Mouse (Mus musculus): ENCODE results near the gene Ptk6.

Gene Ptk6

DNA sequence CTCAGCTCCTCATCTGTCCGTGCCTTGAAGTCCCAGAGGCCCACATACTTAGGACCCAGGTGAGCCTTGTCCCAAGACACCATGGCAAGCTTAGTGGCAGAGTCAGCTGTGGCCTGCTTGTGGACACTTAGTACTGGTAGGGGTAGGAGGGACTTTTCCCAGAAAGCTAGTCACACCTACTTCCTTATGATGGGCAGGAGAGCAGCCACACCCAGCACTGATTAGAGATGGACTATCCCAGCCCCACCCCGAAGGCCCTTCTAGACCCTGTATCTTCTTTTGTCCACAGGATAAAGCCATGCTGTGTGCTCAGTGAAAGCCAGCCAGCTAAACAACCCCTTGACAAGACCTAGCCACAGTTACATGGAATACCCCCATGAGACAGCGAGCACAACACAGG, at the start of gene Ptk6:
Gene Ptk6 (minus strand): TSS at position 368 of the 400 bp plus-strand sequence.
- in situ Hi-C loops (cut with MboI; ENCODE audit: unreplicated experiment in 2 of 2): no loop called here

GRCm38 (mm10) chr2:181251841-181252240, 49.3 kb upstream of the Ptk6 start:
- in situ Hi-C loops (cut with MboI; ENCODE audit: unreplicated experiment in 2 of 2): no loop called here

- in situ Hi-C loops (cut with MboI; ENCODE audit: unreplicated experiment in 2 of 2): no loop called here
These were observed 46.6 kb upstream of the Ptk6 start for GRCm38 (mm10) chr2:181249217-181249616.

DNA sequence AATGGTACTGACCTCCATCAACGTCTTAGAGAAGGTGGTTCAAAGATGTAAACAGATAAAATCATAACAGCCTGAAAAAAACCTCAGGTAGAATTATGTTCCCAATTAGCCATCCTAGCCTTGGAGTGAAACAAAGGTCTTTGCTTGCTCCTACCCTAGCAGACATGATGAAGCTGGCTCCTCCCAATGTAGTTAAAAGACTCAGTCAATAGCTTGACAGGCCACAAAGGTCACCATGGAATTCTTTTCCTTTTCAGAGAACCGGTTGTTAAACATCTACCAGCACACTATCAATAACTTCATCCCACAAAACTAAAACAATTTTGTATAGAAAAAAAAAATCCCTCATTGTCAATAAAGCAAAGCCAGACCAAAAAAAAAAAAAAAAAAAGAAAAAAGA, 42.4 kb upstream of the Ptk6 start:
- in situ Hi-C loops (cut with MboI; ENCODE audit: unreplicated experiment in 2 of 2): no loop called here

DNA sequence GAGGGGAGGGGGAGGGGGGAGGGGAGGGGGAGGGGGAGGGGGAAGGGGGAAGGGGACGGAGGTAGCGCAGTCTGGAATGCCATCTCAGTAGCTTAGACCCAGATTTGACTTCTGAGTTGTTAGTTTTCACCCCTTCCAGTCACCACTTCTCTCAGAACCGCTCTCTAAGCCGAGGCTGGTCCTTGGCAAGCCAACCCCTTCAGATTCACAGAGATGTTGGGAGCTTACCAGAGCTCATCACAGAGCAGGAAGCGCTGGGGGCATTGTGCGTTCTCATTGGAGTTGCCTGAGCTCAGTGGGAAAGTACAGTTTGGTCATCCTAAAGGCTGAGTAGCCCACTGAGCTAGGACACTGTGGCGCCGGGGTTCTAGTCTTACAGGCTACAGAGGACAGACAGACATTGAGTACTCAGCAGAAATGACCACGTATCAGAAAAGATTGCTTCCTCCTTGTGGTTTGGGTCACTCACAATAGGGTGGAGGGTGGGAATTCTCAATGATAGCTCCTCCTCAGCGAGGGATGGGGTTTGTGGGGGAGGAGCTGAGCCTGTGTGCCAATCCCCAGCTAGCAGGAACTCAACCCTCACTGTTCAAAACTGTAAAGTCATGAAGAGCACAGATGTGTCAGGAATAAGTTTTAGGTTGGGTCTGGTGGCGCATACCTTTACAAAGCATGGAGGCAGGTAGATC, 41.3 kb upstream of the Ptk6 start:
- in situ Hi-C loops (cut with MboI; ENCODE audit: unreplicated experiment in 2 of 2): no loop called here

DNA sequence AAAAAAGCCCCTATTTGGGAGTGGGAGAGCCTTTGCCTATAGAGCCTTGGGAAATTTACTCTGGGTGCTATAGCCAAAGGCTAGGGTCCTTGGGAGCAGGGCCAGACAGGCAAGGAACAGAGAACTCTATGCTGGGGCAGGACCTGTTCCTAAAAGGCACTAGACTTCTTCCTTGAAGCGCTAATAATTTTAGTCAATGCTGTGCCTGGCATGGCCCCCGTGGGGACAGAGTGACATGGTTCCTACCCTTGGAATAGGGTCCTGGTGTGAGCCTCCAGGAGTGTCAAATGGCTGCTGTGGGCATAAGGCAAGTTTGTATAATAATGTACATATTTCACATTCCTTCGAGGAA, 39.7 kb upstream of the Ptk6 start:
- in situ Hi-C loops (cut with MboI; ENCODE audit: unreplicated experiment in 2 of 2): no loop called here

DNA sequence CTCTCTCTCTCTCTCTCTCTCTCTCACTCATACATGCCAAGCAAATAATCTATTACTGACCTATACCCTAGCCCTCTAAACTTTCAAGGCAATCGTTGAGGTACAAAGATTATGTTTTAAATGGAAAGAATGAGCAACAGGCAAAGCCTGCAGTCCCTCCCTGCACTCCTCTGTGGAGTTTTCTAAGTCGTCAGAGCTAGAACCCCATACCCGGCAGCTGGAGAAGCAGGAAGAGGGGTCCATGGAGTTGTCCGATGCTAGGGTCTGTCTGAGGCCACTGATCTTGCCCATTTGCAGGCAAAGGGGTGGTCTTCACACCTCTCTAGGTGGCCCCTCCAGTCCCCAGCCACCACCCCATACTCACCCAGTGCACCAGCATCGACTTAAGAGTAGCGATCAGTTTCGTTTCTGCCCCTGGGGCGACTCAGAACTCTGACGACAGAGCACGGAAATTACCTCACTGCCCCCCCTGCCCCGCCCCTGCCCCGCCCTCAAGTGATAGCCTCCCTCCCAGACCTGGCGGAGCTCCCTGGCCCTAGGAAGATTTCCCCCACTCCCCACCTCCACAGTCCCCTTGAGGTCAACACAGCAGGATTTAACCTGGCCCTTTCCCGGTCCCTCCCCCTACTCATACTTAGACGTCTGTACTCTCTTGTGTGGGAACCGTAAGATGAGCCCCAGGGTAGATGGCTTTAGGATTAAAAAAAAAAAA, 39.2 kb upstream of the Ptk6 start, which contains the start of gene Helz2:
Gene Helz2 (minus strand): TSS at position 426 of the 712 bp plus-strand sequence.
- in situ Hi-C loops (cut with MboI; ENCODE audit: unreplicated experiment in 2 of 2): no loop called here

DNA sequence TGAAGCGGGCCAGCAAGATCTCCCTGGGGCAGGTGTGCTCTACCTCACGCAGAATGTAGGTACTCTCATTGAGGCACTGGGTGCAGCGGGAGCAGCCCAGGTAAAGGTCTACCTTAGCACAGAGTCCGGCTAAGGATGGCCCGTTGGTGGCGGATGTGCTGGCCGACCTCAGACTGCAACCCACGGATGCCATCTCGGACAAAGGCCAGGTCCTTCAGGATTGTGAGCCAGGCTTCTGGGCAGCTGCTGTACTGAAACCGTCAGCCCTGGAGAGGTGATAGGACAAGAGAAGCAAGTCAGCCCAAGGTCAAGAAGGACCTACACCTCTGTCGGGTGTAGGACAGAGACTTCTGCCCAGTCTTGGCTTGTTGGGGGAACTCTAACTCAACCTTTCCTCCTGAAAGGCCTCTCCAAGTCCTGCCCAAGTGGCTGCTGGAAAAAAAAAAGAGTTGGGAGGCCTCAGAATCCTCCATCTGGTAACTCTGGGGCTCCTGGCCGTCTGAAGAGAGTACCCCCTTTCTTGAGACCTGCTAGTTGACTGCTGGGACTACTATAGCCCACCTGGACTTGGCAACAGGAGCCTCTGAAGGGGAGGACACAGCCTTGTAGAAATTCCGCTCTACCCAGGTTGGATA, 38.3 kb upstream of the Ptk6 start:
- in situ Hi-C loops (cut with MboI; ENCODE audit: unreplicated experiment in 2 of 2): no loop called here

- in situ Hi-C loops (cut with MboI; ENCODE audit: unreplicated experiment in 2 of 2): no loop called here
These were observed 36.7 kb upstream of the Ptk6 start for GRCm38 (mm10) chr2:181239261-181239660.

- in situ Hi-C loops (cut with MboI; ENCODE audit: unreplicated experiment in 2 of 2): no loop called here
These were observed 36.3 kb upstream of the Ptk6 start for GRCm38 (mm10) chr2:181238861-181239260.

DNA sequence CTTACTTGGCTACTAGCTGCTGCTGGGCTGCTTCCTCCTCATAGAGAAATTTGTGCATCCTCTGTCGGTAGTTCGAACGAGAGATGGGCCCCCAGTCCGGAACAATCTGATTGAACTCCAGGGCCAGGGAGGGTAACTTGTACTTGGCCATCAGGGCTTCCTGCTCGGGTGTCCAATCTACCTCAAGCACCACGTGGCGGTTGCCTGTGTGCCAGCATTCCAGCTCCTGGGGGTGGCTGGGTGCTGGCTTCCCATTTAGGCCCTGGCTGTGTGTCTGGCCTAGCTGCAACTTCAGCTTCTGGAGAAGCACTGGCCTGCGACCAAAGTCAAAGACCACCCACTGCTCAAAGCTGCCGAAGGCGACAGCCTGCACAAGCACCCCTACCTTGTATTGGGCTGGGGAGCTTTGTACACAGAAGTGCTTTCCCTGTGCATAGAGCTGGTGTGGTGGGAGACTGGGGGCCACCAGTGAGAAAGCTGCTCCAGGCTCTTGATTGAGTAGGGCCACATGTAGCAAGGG, 35.6 kb upstream of the Ptk6 start:
- in situ Hi-C loops (cut with MboI; ENCODE audit: unreplicated experiment in 2 of 2): no loop called here

DNA sequence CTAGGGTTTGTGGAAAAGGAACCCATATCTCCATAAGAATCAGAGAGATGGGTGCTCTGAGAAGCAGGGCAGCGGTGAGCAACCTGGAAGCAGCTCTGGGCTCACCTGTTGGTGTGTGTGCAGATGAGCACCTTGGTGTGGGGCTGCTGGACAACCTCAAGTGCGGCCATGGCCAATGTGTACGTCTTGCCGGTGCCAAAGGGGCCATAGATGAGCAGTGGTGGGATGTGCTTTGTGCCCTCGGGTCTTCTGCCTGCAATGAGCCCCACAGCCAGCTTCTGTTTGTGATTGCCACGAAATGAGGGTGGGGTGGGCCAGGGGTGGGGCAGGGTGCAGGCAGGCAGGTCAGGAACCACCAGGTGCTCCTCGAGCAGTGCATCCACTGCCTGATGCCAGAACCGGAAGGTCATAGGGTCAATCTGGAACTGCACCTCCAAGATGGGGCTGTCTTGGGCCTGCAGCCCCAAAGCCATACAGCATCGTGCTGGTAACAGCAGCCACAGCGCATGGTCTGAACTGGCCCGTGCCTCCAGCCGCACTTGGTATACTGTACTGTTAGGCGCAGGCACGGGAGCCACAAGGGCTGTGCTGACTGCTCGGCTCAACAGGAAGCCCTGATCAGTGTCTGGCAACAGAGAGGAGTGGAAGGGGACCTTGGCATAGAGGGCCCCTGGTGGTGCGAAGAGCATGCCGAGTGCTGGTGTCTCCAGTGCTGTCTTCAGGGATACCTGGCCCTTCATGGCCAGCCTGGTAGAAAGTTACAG, 34.8 kb upstream of the Ptk6 start:
- in situ Hi-C loops (cut with MboI; ENCODE audit: unreplicated experiment in 2 of 2): no loop called here

GRCm38 (mm10) chr2:181235681-181236566, 33.3 kb upstream of the Ptk6 start:
- in situ Hi-C loops (cut with MboI; ENCODE audit: unreplicated experiment in 2 of 2): no loop called here

GRCm38 (mm10) chr2:181234680-181235079, 32.1 kb upstream of the Ptk6 start:
- in situ Hi-C loops (cut with MboI; ENCODE audit: unreplicated experiment in 2 of 2): no loop called here

DNA sequence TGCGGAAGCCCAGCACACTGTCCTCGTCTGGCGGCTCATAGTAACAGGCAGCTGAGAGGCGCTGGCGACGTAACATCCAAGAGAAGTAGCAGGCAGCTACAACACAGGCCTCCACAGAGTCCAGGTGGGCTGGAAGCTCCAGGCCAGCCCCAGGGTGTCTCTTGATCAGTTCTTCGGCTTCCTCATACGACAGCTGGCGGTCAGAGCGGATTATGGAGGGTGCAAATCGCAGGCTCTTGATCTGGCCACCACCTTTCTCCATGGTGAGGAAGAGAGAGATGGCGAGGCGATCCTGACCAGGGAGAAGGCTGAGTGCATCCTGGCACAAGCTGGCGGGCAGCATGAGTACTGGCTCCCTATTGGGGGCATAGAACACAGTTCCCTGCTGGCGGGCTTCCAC, 30.9 kb upstream of the Ptk6 start:
- in situ Hi-C loops (cut with MboI; ENCODE audit: unreplicated experiment in 2 of 2): no loop called here

DNA sequence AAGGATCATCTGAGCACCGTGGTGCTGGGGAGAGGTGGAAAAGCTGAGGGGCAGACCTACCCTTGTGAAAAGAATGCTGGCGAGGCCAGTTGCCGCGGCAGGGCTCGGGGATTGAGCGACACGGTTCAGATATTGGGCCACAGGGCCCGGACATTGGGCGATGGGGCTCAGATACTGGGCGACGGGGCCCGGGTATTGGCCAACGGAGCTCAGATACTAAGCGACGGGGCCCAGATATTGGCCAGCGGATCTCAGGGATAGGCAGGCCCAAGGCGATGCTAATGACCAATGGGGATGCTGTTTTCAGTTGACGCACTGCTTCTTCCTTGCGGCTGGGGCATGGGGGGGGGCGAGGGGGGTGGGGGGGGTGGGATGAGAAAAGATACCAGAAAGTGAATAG, 28.6 kb upstream of the Ptk6 start:
- in situ Hi-C loops (cut with MboI; ENCODE audit: unreplicated experiment in 2 of 2): no loop called here

DNA sequence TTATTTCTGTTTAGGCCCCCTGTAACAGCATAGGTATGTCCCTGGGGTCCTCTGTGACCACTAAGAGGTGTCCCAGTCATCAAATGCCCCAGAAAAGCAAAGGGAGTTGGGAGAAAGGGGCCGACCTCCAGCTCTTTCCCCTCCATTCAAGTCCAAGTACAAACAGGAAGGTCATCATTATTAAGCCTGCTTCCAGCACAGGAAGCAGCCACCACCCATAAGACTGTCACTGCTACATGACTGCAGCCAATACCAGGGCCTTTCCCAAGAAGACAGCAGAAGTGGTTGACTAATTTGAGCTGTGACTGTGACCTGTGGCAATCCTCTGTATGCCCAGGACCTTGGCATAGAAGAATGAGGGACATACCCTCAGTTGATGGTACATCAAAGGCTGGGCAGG, 25.7 kb upstream of the Ptk6 start:
- in situ Hi-C loops (cut with MboI; ENCODE audit: unreplicated experiment in 2 of 2): no loop called here

- in situ Hi-C loops (cut with MboI; ENCODE audit: unreplicated experiment in 2 of 2): no loop called here
These were observed 24.5 kb upstream of the Ptk6 start for GRCm38 (mm10) chr2:181227122-181227521.

- in situ Hi-C loops (cut with MboI; ENCODE audit: unreplicated experiment in 2 of 2): no loop called here
These were observed 22.4 kb upstream of the Ptk6 start for GRCm38 (mm10) chr2:181224994-181225393.

- in situ Hi-C loops (cut with MboI; ENCODE audit: unreplicated experiment in 2 of 2): no loop called here
These were observed 17.8 kb upstream of the Ptk6 start for GRCm38 (mm10) chr2:181220361-181220760.
